Mouse (Mus musculus): ENCODE measurements around the gene Adssl1.

GRCm38 (mm10) chr12:112674132-112675011, 54.5 kb downstream of the Adssl1 start, which contains the start of gene Akt1:
- TF ChIP-seq CTCF (IDR thresholded peaks at IDR 0.05; ENCODE audit: extremely low read depth, insufficient read depth, low read length) = no peak
- TF ChIP-seq POLR2A (IDR thresholded peaks at IDR 0.05; ENCODE audit: extremely low read depth, insufficient read depth, low read length) = no peak

Data from cortical plate, adult 2 months (tissue).